Mouse (Mus musculus): Measurements from ENCODE around the gene Ap1m1. TPM values are rescaled to one million over a fixed set of nuclear protein-coding genes. Genes with fewer than 3 reads are reported as not detected.

The Ap1m1 gene
- total RNA-seq, 2 experiments from 2014 or later = 84.5 to 91.3 TPM

DNA sequence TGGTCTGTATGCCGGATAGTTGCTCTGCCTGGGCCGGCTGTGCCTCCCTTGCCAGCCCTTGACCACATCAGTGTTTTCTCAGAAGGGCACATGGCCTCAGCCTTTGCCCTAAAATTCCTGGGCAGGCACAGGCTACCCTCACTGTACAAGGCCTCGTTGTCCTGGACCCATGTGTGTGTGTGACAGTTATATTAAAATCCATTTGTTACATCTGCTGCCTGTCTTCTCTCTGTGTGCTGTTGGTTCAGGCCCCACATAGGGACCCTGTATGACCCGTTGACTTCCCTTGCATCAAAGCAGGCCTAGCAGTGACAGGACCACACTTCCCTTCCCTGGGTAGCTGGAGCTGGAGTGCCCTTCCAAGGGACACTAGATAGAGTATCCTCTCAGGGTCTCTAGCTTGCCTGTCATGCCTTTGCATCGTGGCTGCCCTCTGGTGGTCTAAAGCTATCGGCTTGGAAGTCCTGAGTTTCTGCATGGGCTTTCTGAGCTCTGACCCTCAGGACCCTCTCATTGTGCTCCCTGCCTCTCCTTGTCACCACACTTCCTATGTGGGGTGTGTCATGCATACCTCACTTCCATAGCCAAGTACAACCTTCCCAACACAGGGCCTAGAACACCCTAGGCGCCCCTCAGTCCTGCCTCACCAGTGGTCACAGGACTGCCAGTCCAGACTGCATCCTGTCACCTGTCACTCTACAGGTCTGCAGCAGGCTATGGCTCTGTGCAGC is 17.5 kb downstream of the Ap1m1 start:
- DNase-seq (ENCODE audit: low spot score in 2 of 2) = peak in 1 of 2 experiments; percentile 26
- intact Hi-C loops (cut with DNase I) = no loop called here

DNA sequence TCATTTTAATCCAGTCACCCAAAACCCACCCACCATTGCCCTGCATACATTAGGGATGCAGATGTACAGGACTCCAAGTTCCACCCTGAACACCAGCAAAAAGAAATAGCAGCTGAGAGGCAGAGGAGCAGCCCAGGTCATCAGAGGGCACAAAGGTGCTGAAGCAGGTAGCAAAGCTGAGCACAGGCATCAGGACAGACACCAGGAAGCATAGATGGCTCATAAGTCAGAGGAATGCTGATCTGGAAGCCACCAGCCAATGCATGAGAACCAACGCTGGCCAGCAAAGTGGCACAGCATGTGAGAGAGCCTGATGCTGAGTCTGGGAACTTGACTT is 18.1 kb downstream of the Ap1m1 start:
- intact Hi-C loops (cut with DNase I) = no loop called here
- no peak for DNase-seq (ENCODE audit: low spot score in 2 of 2)

DNA sequence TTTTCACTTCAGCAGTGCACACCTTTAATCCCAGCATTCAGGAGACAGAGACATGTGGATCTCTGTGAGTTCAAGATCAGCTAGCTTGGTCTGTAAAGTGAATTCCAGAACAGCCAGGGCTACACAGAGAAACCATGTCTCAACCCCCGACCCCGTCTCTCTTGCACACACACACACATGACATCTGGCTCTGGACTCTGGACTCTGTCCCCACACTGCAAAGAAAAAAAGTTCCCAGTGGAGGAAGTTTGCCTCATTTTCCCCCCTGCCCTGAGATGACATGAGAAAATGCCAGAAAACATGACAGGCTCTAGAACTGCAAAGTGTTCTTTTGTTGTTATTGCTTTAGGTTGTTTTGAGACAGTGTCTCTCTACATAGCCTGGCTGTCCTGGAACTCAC is 20.0 kb downstream of the Ap1m1 start:
- DNase-seq (ENCODE audit: low spot score in 2 of 2) = no peak
- intact Hi-C loops (cut with DNase I) = no loop called here

DNA sequence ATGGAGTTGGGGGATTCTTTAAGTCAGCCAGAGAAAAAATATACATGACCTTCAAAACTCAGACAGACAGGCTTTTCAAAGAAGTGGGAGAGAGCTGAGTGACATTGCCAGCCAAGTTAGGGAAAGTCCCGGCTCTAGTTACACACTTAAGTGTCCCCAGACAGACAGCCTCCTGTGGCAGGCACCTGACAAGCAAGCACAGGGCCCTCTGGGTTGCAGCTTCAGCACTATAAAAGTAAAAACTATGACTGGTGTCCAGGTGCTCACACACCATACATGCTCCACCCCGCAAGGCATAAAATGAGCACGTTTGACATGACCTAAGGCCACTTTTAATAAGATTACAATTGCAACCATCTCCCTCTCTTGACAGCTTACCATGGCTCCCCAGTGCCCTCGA is 20.8 kb downstream of the Ap1m1 start:
- DNase-seq (ENCODE audit: low spot score in 2 of 2) = no peak
- intact Hi-C loops (cut with DNase I) = no loop called here

DNA sequence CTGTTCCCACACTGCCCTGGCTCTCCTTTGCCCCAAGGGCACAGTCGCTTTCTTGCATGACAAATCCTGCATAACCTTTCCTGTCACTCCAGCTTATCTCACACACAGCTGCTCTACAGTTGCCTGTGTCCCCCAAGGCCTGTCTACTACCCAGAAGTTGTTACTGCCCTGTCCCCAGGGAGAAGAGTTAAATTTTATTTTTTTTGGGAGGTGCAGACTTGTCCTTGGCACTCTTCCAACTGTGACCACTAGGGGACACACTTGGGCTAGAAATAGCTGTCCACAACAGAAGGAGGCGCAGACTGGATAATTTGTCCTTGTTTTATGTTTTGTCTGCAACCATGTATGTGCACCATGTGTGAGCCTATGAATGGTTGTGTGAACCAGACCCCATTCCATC is 21.2 kb downstream of the Ap1m1 start:
- peak; percentile 36 to 43 for DNase-seq (ENCODE audit: low spot score in 2 of 2)
- intact Hi-C loops (cut with DNase I) = loop anchor here (1.0 kb wide), 1 partner anchor 104 kb away; no protein-coding TSS in a partner anchor

DNA sequence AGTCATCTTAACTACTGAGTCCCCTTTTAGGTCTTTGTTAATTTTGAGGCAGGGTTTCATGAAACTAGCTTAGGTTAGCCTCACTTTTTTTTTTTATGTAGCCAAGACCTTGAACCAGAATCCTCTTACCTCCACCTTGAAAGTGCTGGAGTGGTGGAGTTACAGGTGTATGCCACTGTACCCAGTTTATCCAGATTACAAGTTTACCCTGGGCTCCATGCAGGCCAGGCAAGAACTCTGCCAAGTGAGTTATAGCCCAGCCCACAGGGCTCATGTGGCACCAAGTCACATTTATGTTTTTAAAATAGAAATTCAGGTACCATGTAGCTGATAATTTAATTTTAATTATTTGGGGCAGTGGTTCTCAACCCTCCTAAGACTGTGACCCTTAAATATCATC is 21.6 kb downstream of the Ap1m1 start:
- DNase-seq (ENCODE audit: low spot score in 2 of 2) = no peak
- intact Hi-C loops (cut with DNase I) = loop anchor here (1.0 kb wide), 1 partner anchor 104 kb away; no protein-coding TSS in a partner anchor

DNA sequence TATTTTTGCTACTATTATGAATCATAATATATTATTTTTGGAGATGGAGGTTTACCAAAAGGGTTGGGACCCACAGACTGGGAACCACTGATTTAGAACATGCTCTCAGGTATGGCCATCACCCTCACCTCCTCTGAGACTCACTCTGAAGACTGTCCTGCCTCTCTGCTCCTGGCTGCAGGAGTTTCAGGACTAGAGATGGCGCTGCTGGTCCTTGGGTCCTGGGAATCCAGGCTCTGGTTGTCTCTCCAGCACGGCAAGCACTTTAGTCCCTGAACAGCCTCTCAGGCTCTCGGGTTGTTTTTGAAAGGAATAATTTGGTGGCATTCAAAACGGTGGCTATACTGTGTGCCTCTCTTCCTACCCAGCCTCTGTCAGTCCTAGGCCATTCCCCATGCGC is 22.1 kb downstream of the Ap1m1 start:
- intact Hi-C loops (cut with DNase I) = loop anchor here (1.0 kb wide), 1 partner anchor 103 kb away; no protein-coding TSS in a partner anchor
- no peak for DNase-seq (ENCODE audit: low spot score in 2 of 2)

DNA sequence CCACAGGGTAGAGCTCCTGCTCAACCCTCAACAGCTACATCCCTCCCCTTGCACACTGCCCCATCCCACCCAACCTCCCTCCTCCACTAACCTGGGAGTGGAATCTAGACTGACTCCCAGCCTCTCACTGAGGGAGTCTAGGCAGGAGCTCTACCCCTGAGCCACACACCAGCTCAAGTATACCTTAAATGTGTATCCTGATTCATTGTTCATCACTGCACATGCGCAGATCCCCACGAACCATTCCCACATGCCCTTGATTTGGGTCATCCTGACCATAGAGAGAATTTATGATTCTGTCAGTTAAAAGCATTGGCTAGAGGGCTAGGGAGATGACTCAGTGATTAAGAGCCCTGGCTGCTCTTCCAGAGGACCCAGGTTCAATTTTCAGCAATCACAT is 22.9 kb downstream of the Ap1m1 start:
- no peak for DNase-seq (ENCODE audit: low spot score in 2 of 2)
- intact Hi-C loops (cut with DNase I) = no loop called here

DNA sequence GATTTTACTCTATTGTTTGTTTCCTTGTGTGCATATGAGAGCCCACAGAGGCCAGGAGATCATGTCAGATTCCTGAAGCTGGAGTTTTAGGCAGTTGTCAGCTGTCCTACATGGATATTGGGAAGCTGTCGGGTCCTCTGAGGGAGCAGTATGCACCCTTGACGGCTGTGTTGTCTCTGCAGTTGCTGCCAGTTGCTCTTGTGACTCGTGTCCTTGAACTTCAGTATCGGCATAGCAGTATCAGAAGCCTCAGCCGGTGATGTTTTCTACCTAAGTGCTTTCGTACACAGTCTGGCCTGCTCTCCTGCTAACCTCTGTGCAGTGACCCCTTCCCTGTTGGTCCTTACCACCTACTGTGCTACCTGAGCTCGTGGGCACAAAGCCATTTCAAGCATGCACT is 23.6 kb downstream of the Ap1m1 start:
- DNase-seq (ENCODE audit: low spot score in 2 of 2) = no peak
- intact Hi-C loops (cut with DNase I) = no loop called here

DNA sequence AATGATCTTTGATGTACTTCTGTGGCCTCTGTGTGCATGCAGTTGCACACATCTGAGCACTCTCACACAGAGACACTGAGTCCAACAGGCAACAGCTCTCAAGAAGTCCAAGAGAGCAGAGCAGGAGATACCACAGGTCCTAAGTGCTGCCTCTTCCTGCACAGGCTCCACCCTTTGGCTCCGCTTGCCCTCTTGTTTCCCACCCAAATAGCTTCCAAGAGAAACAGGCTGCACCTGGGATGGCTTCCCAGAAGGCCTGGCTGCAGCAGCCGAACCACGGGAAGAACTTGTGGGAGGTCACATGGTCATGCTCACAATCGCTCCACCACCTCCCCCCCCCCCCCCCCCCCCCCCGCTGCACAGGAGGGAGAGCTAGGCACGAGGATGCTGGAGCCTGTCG is 25.5 kb downstream of the Ap1m1 start:
- intact Hi-C loops (cut with DNase I) = no loop called here
- DNase-seq (ENCODE audit: low spot score in 2 of 2) = no peak

DNA sequence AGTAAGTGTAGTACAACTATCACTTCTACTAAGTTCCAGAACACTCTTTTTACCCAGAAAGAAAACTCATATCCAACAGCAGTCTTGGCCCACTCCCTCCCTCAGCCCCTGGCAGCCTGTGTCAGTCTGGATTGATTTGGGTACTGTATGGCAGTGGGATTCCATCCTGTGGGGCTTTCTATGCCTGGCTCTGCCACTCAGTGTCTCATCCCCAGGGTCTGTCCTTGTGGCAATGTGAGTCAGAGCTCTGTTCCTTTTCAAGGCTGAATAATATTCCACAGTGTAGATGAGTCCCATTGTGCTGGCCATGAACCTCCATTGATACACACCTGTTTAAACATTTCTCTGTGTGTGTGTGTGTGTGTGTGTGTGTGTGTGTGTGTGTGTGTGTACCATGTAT is 26.9 kb downstream of the Ap1m1 start:
- DNase-seq (ENCODE audit: low spot score in 2 of 2) = no peak
- intact Hi-C loops (cut with DNase I) = no loop called here

DNA sequence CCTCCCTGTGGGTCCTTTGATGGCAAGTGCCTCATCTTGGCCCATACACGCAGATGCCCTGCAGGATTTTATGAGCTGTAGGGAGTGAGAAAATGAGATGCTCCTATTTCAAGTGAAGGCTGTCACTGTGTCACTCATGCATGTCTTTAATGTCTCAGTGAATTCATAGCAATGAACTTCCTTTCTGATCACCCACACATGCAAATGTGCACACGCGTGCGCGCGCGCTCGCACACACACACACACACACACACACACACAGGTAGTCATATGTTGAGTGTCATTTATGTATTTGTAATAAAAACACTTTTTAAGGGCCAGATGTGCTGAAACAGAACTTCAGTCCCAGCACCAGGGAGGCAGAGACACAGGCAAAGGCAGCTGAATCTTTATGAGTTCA is 27.3 kb downstream of the Ap1m1 start:
- no peak for DNase-seq (ENCODE audit: low spot score in 2 of 2)
- intact Hi-C loops (cut with DNase I) = no loop called here

DNA sequence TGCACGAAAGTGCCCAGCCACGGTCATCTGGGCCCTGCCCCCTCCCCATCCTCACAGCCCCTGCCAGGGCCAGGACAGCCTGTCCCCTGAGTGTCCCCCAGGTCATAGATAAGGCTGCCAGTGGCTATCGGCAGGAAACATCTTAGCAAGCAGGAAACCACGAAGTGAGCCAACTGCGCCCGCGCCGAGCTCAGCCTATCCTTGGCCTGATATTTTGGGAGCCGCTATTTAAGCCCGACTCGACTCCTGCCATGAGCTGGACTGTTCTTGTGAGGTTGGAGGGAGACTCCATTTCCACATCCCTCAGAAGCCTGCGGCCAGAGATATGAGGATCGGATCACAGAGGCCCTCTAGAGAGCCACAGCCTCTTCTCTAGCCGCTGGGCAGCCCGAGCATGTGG is 28.5 kb downstream of the Ap1m1 start:
- intact Hi-C loops (cut with DNase I) = loop anchor here (2.0 kb wide), 1 partner anchor 26 kb away; no protein-coding TSS in a partner anchor
- peak in 1 of 2 experiments; percentile 24 for DNase-seq (ENCODE audit: low spot score in 2 of 2)

DNA sequence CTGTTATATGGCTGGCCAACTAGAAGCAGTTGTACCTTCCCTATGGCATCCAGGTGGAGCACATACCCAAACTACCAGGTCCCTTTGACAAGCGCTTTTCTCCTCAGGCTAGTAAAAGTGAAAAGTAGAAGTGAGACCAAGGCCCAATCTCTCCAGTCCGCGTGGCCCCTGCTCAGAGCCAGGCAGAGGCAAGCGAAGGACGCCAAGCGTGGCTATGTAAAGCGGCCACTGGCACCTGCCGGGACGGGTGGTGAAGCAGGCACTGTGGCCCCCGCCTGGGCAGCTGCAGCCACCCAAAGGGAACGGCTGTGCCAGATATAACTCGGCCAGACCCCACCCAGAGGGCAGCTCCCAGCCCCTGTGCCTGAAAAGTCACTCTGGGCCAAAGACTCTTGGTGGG is 30.8 kb downstream of the Ap1m1 start:
- intact Hi-C loops (cut with DNase I) = no loop called here
- DNase-seq (ENCODE audit: low spot score in 2 of 2) = no peak

DNA sequence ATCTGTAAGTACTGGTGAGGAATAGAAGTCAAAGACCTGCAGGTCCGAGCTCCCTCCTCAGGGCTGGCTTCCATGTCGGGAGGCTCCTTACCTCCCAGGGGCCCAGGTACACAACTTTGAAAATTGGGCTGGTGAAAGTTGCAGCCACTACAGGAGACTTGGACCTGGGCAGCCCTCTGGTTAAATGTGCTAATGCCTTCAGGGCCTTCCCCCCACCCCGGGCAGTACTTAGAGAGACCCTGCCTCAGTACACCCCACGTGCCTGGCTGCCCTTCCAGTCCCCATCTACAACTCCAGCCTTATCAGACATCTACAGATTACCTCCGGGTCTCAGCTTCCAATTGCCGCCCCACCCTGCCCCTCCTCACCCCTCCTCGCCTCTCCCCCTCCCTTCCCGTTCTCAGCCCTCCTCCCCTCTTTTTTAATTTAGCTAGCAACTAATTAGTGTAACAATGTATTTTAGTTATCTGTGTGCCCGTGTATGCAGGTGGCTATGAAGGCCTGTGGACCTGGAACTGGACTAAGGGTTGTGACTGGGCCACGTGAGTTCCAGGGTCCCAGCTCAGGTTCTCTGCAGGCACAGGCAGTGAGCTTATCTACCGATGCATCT is 31.3 kb downstream of the Ap1m1 start:
- DNase-seq (ENCODE audit: low spot score in 2 of 2) = no peak
- intact Hi-C loops (cut with DNase I) = no loop called here

DNA sequence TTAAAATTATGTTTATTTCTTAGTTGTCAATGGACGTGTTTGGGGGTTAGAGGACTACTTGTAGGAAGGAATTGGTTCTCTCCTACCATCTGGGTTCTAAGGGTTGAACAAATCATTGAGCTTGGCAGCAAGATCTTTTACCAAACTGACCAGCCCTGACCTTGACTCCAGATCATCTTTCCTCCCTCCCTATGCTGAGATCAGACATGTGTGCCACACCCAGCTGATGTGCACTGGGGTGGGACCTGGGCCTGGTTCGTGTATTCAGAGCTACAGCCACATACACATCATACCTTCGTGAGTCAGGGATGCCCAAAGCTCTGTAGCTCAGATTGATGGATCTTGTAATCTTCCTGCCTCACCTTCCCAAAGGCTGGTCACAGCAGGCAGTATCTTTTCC is 31.9 kb downstream of the Ap1m1 start:
- intact Hi-C loops (cut with DNase I) = no loop called here
- no peak for DNase-seq (ENCODE audit: low spot score in 2 of 2)

DNA sequence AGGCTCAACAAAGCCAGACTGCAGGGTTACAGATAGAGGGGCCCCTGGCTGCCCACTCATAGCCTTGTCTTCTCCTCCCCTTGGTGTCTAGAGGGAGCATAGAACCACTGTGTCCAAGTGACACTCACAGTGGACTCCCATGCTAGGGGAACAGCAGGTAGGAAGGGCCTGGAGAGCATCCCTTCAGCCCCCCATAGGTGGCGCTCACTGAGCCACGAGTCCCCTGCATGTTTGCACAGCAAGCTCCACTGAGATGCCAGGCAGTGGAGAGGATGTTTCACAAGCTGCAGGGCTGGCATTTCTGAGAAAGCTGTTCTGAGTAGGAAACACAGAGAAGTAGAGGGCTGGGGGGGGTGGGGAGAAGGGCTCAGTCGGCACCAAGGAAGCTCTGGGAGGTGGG is 32.5 kb downstream of the Ap1m1 start:
- peak; percentile 39 to 67 for DNase-seq (ENCODE audit: low spot score in 2 of 2)
- intact Hi-C loops (cut with DNase I) = no loop called here

DNA sequence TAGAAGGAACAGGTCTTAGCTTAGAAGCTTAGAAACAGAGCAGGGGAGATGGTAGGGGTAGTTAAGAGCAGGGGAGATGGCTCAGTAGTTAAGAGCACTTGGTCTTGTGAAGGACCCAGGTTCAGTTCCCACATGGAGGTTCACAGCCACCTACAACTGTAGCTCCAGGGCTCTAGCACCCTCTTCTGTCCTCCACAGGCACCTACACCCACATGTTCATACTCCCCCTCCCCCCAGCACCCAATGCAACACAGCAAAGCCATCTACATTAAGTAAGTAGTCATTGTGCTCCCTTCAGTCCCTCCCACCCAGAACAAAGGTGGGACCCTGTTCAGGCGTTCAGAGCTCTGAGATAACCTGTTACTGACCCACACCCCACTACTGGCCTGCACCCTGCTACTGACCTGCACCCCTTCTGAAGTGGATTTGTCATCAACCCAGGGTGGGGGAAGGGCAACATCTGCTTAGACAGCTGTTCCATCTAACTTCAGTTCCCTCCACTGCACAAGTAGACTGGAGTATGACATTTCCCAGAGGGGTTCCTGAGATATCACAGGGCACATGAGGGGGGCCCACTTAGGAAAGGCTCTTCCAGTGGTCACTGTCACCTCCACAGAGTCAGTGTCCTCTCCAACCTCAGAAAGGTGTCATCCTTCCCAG is 33.4 kb downstream of the Ap1m1 start:
- intact Hi-C loops (cut with DNase I) = no loop called here

DNA sequence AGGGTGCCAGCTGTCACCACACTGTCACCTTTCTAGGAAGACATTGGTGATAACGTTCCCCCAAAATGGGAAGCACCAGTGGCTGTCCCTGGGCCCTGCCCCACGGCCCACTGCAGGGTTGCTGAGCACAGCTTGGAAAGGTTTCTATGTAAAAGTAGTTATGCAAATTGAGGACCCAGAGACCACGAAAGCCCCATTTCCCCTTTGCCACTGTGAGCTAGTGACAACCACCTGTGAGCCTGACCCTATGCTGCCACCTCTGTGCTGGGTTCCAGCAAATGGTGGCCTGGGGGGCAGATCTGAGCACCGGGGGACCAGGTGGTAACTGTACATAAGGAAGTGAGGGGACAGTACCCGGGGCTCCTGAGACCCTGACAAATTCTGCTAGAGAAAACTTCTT is 34.0 kb downstream of the Ap1m1 start:
- intact Hi-C loops (cut with DNase I) = no loop called here
- DNase-seq (ENCODE audit: low spot score in 2 of 2) = no peak

More for the DNA sequence above, 33.4 kb downstream of the Ap1m1 start:
- no peak for DNase-seq (ENCODE audit: low spot score in 2 of 2)

DNA sequence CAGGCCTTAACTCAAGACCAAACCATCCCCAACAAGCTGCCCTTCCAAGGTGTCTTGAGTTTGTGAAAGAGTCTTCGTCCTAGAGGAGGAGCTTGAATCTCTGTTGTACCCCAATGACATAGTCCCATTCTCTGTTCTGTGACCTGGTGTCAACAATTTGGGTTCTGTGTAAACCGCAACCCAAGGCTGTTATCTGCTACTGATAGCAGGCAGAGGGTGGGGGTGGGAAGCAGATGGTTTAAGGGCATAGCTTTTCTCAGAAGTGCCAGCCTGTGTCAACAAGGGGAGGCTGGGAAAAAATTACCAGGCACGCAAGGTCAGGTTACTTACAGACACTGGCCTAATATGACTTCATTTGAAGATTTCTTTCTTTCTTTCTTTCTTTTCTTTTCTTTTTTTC is 37.4 kb downstream of the Ap1m1 start:
- intact Hi-C loops (cut with DNase I) = no loop called here

DNA sequence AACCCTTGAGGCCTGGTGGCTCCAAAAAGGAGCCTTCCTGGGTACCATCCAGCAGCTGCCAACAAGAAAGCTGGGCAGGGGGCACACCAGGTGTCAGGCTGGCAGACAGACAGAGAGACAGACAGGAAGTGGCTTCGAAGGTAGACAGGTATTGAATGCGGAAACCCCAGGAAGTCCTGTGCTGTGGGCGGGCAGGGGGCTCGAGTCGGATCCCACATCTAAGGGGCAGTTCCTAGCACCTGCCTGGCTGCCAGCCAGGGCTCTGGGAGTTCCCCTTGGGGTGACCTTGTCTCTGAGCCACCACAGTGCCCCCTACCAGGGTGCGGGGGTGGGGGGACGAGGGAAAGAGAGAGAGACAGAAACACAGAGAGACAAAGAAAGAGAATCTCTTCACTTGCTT is 39.3 kb downstream of the Ap1m1 start:
- no peak for DNase-seq (ENCODE audit: low spot score in 2 of 2)
- intact Hi-C loops (cut with DNase I) = no loop called here

More for the DNA sequence above, 37.4 kb downstream of the Ap1m1 start:
- DNase-seq (ENCODE audit: low spot score in 2 of 2) = no peak

Data from left cerebral cortex, postnatal 25 days (tissue).